Mouse (Mus musculus) T-helper 2 cell (primary cell): ENCODE measurements around the gene Entpd6.

Source experiments
- in situ Hi-C: fragments of 300-600 bp; cut with MboI, MseI; formaldehyde crosslinking; loops from one replicate; pipeline ENCODE4 v1.15.1; 2025; ENCODE audit warnings: high pct_unique_total_duplicates

Gene Entpd6

DNA sequence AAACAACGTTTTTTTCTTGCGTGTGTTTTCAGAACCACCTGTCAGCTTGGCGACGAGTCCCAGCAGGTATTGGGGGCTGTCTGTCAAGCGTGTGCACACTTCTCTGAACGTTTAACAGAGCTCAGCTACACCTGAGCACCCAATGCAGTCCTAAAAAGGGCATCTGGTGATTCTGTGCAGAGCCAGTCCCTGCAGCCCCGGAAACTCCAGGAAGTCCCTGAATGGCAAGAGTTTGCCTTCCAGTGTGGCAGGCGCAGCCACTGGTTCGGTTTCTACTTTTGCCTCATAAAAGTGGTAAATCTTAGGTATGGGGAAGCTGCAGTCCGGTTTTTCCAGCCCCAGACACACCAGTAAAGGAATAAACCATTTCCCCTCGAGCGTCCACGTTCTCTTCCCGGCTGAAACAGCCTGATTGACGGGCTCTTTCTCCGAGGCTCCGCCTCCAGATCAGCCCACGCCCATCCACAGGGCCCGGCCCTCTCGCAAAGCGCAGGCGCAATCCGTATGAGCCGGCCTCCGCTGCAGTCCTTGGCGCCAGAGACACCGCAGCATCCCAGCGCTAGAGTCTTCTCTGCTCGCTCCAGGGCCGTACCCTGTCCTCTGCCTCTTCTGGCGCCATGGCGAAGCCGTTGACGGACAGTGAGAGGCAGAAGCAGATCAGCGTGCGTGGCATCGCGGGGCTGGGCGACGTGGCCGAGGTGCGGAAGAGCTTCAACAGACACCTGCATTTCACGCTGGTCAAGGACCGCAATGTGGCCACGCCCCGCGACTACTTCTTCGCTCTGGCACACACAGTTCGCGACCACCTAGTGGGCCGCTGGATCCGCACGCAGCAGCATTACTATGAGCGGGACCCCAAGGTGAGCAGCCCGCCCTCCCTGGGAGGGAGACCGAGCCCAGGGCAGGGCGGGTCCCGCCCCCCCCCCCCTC is 37.7 kb downstream of the Entpd6 start, which contains the start of gene Pygb:
TSS of gene Pygb (plus strand) at position 485 of the 930 bp plus-strand sequence.
- in situ Hi-C loops: loop anchor here (5.0 to 25.0 kb wide), 3 partner anchors 34 to 1976 kb away; partner anchors contain the start of genes Cox4i2 and Gm10130

DNA sequence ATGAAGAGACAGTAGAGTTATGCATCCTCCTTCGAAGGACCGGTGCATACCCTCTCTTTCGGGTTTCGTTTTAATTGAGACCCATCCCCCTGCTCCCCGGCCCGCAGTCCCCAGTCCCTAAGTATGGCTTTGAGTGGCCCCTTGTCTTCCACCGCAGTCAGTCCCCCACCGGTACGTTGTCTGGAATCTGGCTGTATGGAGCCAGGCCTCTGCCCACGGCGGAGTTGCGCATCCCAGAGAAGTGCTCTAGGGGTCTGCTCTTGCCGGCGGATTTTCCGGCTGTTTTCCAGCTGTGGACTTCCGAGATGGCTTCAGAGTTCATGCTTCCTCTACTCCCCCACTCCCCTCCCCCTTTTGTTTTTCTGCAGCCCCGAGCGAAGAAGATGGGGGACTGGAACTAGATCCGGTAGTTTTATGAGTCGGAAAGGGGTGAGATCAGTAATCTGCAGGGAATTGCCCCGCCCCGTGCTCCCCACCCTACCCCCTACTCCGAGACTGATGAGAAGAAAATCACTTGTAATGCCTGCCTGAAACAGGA is 38.5 kb downstream of the Entpd6 start:
- in situ Hi-C loops: loop anchor here (5.0 to 25.0 kb wide), 3 partner anchors 35 to 1975 kb away; partner anchors contain the start of genes Cox4i2 and Gm10130

DNA sequence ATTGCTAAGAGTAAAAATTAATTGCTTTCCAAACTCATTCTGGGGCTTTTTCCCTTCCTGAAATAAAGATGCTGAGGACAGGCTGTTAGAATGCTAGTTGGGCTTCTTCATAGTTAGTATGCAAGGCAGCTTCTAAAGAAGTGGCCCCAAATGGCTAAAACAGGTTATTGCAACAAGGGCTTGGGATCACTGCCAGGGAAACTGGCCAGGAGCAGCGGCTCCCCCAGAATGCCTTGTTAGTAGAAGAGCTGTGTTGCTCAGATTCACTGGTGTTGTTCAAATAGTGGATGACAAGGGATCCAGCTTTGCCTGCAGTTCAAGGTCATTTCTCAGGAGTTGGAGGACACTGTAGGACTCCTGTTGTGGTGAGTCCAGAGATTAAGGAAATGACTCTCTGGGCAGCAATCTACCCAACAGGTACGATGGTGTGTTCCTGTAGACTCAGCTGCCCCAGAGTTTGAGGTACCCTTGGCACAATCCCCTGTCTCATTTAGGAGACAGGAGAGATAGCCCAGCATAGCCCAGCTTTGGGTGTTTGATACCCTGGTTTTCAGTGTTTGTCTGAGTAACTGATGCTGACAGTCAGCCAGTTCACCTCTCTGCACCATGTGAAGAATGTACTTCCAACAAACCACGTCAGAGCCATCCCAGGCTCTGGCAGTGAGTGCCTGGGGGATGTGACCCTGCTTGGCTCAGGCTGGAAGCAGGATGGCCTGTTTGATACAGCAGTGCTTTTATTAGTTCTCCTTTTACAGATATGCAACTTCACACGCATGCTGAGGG is 40.1 kb downstream of the Entpd6 start:
- in situ Hi-C loops: loop anchor here (5.0 to 25.0 kb wide), 3 partner anchors 37 to 1973 kb away; partner anchors contain the start of genes Cox4i2 and Gm10130

DNA sequence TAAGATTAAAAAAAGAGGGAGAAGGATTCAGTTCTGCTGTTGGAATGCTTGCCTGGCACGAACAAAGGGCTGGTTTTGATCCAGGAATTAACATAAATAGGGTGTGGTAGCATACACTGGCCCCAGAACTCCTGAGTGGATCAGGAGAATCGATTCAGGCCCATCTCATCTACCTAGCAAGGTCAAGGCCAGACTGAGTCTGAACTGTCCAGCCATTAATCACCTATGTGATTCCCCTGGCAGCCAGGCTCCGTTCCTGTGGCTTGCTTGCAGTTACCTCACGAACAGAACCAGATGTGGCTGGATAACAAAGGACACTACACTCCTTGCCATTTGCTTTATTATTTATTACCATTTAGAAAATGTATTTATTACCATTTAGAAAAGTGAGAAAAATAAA is 44.5 kb downstream of the Entpd6 start:
- in situ Hi-C loops: loop anchor here (5.0 to 25.0 kb wide), 4 partner anchors 104 to 1969 kb away; partner anchors contain the start of genes Cox4i2 and Gm10130

DNA sequence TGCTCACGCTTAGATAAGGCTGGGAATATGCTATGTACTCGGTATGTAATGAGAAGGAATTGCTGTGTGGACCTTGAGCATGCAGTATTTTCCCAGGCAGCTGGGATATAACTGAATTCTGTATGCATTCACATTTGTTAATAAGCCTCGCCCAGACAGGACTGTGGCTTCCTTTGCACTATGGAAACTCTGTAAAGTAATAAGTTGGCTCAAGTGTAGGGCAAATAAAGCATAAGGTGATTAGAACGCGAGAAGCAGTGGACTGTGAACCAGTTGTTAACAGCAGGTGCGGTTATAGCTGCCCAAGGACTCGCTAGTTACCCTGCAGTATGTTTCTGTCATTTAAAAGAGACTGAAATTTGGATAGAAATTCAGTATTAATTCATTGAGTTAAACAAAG is 49.2 kb downstream of the Entpd6 start:
- in situ Hi-C loops: loop anchor here (25.0 kb wide), 2 partner anchors 486 to 1964 kb away; partner anchors contain the start of genes Cox4i2 and Gm10130

DNA sequence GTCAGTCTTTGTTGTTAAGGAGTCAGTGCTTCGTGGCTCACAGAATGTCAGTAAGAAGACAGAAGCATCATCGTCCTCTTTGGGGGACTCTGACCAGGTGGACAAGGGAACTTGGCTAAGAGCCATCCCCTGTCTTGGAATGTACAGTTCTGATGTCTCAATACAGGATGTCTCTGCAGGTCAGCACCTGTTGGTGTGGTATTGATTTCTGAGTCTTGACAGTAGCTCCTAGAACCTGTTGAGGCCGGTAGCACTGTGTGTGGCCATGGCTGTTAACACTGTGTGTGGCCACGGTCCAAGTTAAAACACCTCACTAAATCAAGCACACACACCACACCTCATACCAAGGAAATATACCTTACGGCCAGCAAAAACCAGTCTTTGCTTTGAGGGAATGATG is 51.8 kb downstream of the Entpd6 start:
- in situ Hi-C loops: no loop called here

DNA sequence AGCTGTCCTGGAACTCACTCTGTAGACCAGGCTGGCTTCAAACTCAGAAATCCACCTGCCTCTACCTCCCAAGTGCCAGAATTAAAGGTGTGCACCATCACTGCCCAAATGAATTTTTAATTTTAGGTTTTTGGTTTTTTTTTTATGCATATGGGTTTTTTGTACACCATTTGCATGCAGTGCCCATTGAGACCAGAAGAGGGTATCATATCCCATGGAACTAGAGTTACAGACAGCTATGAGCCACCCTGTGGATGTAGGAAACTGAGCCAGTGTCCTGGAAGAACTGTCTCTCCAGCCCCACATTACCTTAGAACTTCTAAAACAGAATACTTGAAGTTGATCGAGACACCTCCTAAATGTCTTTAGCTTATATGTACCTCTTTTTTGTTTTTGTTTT is 54.2 kb downstream of the Entpd6 start:
- in situ Hi-C loops: no loop called here

- in situ Hi-C loops: no loop called here
These were observed 59.5 kb downstream of the Entpd6 start for GRCm38 (mm10) chr2:150808381-150808780.

DNA sequence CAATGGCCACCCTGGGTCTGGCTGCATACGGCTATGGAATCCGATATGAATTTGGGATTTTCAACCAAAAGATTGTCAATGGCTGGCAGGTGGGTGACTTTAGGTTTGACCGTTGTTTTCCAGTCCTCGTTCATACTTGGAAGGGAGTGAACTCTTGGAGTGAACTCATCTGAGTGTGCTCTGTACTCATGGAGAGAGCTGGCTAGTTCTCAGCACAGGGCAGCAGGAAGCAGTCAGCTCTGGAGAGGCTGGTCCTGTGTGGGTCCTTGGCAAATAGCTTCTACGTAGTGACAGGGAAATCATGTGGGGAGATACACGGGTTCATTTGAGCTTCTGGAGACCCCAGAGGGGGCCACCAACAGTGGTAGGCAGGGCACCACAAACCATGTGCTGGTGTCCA is 60.0 kb downstream of the Entpd6 start:
- in situ Hi-C loops: no loop called here

- in situ Hi-C loops: no loop called here
These were observed 61.8 kb downstream of the Entpd6 start for GRCm38 (mm10) chr2:150810603-150811002.

- in situ Hi-C loops: no loop called here
These were observed 64.0 kb downstream of the Entpd6 start for GRCm38 (mm10) chr2:150812816-150813215.

GRCm38 (mm10) chr2:150816676-150817402 is 68.0 kb downstream of the Entpd6 start:
- in situ Hi-C loops: no loop called here

- in situ Hi-C loops: no loop called here
These were observed 69.9 kb downstream of the Entpd6 start for GRCm38 (mm10) chr2:150818742-150819141.

DNA sequence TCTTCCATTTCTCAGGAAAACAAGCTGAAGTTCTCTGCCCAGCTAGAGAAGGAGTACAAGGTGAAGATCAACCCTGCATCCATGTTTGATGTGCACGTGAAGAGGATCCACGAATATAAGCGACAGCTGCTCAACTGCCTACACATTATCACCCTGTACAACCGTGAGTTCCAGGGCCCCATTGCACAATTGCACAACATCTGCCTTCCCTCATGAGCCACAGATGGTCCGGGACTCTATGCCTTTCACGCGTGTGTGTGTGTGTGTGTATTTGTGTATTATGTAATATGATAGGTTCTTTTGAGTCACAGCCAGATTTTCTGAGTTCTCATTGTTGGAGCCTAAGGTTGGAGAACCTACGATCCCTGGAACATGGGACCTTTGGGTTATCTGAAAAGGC is 71.9 kb downstream of the Entpd6 start:
- in situ Hi-C loops: no loop called here
